Mouse (Mus musculus) adrenal gland, adult 18-20 months (tissue): ENCODE measurements at regions not wholly inside any gene's neighbourhood (a gene's known extent, or its start where the extent isn't known, plus 50 kb on each side); places are given as distances from the start of the nearest gene placed in this dataset.

ENCODE experiments used
- DNase-seq, 2 experiments: peaks; one replicate each; pipeline ENCODE4 v3.0.0; 2021 to 2022; ENCODE audit warnings: low spot score in 2 of 2

DNA sequence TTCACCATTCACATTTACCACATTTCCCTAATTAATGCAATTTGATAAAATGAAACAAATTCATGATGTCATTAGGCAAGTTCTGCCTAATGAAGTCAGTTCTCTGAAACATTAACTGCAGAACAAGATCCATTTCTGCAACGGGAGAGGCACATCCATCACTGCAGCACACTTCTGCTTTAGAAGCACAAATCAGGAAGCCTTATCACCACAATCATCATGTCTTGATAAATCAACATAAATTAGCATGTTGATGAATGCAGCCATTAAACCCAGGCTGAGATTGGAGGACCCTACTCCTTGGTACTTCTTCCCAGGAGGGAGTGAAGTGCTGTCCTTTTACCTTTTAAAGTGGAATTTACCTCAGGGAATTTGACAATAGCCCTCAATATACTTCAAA lies 1195.4 kb downstream of the Defb40 start:
- no peak for DNase-seq

DNA sequence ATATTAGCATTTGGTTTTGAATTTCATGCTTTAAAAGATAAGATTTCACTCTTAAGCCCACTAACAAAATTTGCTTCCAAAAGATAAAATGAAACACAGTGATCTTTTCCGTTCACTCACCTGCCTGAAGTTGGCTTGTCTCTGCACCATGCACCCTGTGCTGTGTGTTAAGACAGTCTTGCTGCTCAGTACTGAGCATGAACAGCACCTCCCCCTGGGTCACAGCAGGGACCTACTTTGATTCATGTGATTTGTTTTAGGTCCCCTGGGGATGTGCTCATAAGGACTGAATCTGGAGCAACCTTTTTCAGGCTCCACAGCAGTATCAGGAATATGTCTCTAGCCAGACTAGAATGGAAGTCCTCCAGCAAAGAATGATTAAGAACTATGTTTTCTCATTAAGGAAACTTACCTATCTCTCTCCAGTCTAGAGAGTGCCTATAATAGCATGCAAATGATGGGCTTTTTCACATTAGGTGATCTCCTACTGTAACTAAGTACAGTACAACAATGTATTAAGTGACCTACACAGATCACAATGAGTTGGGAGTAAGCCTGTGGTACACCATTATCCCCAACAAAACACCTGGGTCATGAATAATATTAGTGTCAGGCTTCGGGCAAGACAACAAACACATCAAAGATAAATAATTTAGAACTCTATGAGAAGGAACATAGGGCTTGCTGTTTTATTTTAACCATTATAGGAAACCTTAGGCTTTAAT lies 1196.3 kb downstream of the Defb40 start:
- no peak for DNase-seq

DNA sequence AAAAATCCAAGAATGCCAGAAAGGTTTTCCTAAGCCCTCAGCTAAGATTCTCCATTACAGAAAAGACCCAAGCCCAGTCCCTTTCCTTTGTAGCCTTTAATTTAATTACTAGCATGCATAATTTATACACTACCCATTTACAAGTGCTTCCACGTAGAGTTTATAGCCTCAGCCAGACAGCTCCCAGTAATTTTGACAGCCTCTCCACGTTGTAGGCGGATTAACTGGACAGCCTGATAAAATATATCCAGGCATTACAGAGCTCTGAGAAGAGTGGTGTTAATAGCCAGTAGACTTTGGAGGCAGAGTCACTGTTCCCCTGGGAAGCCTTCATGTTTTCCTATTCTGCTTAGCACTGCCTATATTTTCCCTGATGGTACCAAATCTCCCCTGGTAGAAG lies 1202.6 kb downstream of the Defb40 start:
- DNase-seq: no peak

DNA sequence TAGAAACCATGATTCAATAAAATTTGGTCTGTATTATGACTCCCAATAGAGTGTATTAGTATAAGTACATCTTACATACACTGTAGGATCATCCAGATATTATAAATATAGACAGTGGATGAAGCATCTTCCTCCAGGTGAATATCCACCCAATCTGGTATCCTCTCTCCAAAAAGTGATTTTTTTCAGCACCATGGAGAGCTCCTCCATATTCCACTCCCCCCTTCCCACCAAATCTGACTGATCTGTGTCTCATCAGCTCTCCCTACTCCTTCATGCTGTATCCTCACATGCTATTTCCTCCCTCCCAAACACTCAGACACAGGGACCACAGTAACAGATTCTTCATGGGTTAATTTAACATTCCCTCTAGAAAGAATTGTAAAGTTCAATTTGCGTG lies 1204.7 kb downstream of the Defb40 start:
- DNase-seq: no peak

DNA sequence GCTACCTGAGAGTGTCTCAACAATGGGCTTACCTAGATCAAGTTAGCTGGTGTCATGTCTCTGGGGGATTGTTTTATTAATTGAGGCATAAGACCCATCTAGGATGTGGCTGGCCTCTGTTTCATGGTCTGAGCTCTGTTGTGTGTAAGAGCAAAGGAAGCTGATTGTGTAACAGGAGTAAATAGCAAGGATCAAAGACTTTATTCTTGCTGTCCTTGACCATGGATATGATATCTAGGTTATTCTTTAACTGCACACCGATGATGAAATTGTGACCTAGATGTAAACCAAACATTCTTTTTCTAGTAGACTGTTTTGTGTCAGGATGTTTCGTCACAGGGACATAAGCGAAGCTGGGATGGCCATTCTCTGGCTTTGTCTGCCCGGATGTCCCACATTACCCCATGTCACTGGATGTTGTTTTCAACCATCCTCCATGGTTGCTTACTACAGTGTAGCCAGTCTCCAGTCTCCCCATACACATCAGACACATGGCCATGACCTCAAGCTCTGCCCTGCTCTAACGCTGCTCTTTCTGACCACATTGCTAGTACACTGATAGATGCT lies 1210.5 kb downstream of the Defb40 start:
- DNase-seq: no peak

DNA sequence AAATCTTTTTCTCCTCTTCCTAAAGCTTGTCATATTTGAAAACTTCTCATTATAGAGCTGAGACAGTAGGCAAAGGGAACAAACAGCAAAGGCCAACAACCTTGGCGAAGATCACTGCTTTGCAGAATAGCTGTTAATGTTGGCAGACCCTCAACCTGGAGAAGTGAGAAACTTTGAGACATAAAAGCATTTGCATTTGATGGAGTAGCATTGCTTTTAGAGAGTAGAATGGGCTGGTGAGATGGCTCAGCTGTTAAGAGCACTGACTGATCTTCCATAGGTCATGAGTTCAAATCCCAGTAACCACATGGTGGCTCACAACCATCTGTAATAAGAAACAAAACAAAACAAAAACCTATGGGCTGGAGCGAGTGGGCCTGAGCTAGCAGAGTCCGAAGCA lies 1253.4 kb downstream of the Defb40 start:
- no peak for DNase-seq

DNA sequence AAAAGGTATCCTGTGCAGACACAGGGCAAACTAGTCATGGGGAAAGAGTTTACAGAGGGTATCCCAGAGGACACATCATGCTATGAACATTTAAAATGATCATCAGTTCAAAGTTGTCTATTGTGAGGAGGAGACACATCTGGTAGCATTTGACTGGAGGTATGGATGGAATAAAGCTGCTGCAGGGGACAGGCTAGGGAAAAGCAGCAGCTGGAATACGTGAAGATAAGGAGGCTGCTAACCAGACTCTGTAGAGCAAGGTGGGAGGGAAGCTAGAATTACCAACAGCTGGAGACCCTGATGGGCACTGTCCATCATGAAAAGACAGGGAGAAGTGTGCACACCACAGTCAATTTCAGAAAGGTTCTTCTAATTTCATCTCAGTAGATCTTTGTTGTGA lies 1268.9 kb downstream of the Defb40 start:
- DNase-seq: no peak

DNA sequence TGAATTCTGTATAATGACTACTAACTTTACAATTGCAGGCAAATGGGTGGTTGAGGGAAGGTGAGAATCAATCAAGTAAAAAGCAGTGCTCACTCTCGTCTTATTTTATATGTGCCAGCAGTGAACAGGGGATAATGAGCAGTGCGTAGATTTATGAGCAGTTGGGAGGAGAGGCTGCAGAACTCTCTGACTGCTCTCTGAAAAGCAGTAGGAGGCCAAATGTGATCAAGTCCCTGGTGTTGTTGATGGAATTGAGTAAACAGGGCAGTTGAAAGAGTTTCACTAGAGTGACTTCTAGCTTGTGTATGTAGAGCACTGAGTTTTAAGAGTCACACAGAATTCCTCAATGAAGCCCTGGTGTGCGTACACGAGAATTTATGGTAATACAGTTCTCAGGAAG lies 1269.6 kb downstream of the Defb40 start:
- no peak for DNase-seq

DNA sequence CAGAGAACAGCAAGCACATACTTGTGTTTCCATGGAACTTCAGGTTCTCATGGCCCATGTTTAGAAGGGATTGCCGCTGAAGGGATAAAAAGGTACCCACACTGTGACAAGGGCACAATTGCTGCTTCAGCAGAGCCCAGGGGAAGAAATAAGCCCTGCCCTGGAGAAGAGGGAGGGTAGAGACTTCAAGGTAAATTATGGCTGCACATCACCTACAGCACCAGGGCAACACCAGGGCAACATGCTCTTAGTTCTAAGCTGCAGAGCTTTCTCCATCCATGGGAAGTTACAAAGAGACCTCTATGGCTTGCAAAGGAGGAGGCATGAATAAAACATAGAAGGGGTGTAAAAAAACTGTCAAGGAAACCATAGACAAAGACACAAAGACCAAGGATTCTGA lies 1273.8 kb downstream of the Defb40 start:
- DNase-seq: no peak

DNA sequence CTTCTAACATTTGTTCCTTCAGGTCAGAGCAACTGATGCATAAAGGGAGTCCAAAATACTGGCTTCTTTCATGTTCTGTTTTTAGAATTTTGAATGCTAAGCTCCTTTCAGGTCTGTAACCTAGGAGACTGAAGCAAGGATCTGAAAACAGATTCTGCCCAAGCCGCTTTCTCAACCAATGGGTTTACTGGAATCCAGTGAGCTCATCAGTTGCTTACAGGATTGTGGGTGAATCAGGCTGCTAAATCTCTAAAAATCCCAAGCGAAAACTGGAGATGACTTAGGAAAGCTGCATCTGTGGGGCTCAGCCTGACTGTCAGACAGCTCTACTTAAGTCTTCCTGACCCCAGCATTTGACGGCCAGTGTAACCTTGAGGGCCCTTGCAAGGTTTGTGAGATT lies 1277.7 kb downstream of the Defb40 start:
- peak in 1 of 2 experiments; percentile 17 for DNase-seq

DNA sequence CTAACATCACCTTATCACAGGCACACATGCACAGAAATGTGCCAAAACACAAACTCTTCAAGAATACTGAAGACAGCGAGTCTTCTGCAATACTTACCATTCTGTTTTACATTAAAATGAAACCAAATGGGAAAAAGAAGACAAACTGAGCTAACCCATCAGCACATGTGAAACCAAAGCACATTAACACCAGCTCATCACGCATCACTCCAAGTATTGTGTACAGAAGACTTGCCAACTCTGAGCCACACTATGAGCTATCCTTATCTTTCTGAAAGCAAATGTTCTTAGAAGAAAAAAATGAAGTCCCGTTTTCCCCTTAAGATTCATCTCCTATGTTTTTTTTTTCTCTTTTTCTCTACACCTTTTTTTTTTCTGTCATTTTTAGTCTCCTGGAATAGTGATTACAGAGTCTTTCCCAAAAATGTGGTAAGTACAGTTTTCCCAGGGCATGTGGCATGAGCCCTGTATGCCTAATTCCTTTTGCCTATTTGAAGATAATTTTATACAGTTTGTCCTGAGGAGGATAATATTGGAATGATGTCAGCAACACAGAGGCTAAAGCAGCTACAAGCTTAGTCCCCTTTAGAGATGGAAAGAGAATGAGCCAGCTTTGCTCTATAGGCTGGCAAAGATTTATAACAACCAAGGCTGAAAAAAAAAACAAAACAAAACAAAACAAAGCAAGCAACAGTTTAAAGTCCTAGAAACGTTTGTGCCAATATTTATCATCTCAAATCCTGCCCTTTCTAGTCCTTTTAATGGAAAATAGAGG lies 1287.8 kb downstream of the Defb40 start:
- DNase-seq: no peak

DNA sequence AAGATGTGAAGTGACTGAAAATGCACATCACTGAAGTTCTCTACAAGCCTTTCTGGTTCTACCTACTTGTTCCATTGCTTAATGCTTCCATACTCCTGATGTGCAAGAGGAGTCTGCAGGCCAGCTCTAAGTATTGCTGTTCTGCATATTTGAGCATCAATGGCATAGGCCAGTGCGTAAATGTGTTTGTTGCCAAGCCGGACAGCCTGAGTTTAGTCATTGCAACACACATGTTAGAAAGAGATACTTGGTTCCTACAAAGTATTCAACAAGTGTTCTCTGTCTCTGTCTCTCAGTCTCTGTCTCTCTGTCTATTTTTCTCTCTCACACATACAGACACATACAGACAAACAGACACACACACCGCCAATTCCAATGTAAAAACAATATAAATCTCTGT lies 1288.4 kb downstream of the Defb40 start:
- no peak for DNase-seq

DNA sequence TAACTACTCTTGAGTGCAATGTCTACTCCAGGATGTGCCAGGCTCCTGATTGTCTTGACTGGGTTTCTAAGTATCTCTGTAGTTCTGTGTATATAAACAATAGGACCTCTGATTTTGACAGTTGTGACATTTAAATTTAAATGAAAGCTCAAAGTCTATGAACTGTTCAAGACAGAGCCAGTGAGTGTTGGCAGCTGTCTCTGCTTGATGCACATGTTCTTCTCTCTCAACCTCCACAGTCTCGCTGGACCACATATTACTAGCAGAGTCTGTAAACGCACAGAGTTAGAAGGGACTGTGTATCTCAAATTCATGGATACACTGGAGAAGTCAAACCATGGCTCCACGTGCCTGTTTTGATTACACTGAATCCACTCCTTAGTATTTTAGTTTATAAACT lies 1291.0 kb downstream of the Defb40 start:
- DNase-seq: no peak

DNA sequence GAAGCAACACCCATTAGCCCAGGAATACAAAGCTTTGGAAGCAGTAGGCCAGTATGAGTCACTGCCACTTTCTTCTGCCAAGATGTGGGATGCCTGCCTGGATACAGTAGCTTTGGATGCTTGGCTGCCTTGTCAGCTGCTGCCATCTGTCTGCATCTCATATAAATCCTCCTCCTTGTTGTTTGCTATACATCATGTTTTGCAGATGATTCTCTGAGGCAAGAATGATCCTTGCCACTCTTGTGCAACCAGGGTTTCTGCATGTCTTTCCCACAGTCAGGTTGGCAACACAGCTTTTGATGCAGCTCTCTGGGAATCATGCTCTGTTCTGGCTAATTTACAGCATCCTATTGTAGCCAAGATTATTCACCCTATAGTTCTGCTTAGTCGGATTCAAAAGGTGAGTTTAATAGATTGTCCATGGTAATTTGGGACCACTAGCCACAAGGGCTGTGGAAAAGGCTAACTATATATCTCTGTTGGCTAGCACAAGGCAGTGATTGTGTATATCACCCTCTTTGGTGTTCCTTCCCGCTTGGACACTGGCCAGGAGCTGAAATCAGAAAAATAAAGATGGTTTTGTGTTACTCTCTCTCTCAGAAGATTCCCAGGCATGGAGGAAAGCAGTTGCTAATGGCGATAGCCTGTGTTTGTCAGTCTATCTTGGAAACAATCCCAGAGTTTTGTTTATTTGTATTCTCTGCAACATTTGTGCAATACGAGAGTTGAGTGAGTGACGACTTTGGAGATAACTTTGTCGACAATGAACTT lies 1313.5 kb downstream of the Defb40 start:
- DNase-seq: no peak

DNA sequence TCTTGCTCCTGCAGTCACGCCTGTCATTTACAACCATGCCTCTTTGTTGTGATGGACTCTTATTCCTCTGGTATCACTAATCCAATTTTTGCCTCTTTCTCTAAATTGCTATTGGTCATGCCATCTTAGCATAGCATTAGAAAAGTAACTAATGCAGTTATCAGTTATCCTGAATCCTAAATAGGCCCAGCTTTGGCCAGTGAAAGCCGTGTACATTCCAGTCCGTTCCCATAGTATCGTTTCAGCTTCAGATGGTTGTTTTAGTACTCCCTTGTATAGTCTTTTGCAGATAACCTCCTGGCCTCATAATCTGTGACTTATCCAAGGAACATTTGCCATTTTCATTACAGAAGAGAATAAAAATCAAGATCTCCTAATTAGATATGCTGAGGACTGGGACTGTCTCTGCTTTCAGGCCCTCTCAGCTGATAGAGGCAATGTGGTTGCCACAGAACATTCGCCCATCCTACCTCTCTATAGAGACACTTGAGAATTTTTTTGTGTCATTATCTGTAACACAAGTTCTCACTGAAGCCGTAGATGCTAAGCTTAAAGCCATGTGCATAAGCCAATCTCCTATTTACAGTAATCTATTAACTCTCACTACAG lies 1318.2 kb downstream of the Defb40 start:
- DNase-seq: no peak

DNA sequence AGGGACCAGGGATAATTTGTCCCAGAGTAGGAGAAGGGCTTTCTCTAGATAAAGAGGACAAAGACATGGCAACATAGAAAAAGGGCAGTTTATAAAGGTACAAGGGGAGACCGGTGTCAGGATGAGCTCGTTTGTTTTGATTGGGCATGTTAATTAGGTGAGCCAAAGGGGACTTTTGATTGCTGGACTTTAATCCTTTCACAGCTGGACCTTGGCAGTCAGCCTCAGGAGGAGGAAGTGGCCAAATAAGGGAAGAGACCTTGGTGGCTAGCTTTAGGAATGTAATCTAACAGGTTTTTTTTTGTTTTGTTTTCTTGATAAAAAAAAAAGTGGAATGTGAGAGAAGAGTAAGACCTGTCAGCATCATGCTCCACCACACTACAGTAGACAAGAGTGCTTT lies 1324.3 kb downstream of the Defb40 start:
- no peak for DNase-seq

DNA sequence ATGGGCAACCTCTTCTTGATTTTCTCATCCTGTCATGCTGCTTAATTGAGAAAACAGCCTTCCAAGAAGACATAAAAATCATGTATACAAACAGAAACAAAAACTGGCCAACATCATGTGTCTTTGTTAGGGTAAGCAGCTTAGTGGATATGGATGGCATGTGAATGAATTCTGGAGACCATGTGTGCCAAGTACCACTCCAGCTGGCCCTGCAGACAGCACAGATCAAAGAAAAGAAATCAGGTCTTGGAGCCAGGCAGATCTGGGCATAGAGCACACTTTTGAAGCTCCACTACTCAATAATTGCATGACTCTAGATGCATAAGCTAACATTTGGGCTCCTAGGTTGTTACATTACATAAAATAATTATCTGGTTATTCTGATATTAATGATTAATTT lies 1330.5 kb downstream of the Defb40 start:
- DNase-seq: no peak

DNA sequence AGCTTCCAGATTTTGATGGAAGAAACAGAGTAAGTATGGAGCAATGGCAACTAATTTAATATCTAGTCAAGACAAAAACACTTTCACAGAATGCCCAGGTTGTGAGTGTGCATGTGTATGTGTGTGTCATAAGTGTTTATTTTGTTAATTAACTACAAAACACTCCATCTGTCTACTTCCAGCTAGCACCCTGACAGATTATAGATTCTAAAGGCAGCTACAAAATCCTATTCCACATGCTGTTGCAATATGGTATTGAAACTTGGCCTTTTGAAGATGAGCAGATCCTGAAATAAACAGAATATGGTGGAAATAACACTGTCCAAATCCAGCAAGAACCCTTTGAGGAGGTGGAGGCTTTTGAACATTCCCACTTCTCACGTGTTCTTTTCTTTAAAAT lies 1356.9 kb downstream of the Defb40 start:
- no peak for DNase-seq

DNA sequence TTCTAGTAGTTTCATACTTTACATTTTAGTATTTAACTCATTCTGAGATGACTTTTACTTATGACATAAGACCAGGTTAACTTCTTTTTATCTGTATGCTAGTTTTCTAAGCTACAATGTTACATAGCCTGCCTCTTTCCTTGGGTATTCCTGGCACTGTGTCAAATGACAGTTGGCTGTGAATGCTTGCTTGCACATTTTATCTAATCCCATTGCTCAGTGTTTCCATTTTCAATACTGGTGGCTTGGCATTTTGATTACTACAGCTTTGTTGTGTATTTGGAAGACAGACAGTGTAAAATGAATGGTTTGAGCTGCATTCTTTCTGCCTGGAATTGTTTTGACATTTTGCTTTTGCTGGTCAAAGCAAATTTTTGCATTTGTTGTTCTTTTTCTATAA lies 1359.2 kb downstream of the Defb40 start:
- DNase-seq: no peak

DNA sequence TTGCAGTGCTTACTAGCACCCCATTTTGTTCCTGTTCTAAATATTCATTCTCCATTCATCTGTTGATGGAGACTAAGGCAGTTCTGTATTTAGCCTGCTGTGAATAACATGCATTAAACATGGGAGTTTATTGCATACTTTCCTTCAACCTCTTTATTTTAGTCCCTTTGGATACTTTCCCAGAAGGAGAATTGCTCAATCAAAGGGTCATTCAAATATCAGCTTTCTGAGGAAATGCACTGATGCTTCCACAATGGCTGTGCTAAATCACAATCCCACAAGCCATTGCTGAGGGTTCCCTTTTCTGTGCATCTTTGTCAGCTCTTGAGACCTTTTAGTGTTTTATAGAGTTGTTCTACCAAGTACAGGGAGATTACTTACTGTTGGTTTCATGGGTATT lies 1359.9 kb downstream of the Defb40 start:
- no peak for DNase-seq

DNA sequence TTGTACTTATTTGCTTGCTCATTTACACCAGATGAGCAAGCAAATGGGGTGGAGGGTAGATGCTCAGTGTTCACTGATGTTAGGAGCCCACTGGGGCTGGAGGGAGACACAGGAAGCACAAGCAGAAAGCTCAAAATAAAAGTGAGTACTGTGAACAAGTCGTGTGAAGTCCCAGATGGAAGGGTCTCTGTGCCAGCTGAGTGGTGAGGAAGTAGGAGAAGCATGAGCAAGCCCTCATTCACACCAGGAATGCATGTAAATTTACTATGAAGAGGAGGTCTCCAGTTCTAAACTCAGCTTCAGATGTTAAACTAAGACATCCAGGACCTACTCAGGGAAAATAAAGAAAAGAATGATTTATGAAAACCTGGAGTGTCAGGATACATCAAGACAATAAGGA lies 1375.2 kb downstream of the Defb40 start:
- no peak for DNase-seq
